Mouse (Mus musculus) embryonic fibroblast, embryonic 13.5 days (primary cell): ENCODE measurements around the gene Gm49380. TPM values are rescaled to one million over a fixed set of nuclear protein-coding genes. Genes with fewer than 3 reads are reported as not detected.

Experiments
- H3K27ac ChIP-seq: 2 replicates; pipeline ENCODE4 v1.5.1; 2012; ENCODE audit warnings: low read length, control low read depth, inconsistent platforms; ENCODE audit not compliant: insufficient read depth
- H3K4me1 ChIP-seq: 2 replicates; pipeline ENCODE4 v1.6.1; 2011; ENCODE audit warnings: low read length; ENCODE audit not compliant: control insufficient read depth, insufficient read depth
- H3K4me3 ChIP-seq: 2 replicates; pipeline ENCODE4 v1.5.1; 2011; ENCODE audit warnings: mild to moderate bottlenecking, control low read depth, low read length; ENCODE audit not compliant: insufficient read depth
- CTCF ChIP-seq: IDR thresholded peaks from 2 replicates; pipeline ENCODE4 v1.5.1; 2011; ENCODE audit warnings: mild to moderate bottlenecking, control low read depth, low read length, moderate library complexity, borderline replicate concordance; ENCODE audit not compliant: insufficient read depth
- POLR2A ChIP-seq: IDR thresholded peaks from 2 replicates; pipeline ENCODE4 v1.6.1; 2011; ENCODE audit warnings: low read depth, mild to moderate bottlenecking, control low read depth, low read length, moderate library complexity
- polyA plus RNA-seq: library from polyadenylated mRNA; stranded (reverse); fragments of >200 nt; gene quantifications from 2 replicates; pipeline ENCODE4 v1.2.4, GENCODE M21; 2011; ENCODE audit warnings: low read depth; ENCODE audit not compliant: missing spikeins, insufficient read length

The Gm49380 gene
- polyA plus RNA-seq, 1 experiment, result 0.21 TPM

DNA sequence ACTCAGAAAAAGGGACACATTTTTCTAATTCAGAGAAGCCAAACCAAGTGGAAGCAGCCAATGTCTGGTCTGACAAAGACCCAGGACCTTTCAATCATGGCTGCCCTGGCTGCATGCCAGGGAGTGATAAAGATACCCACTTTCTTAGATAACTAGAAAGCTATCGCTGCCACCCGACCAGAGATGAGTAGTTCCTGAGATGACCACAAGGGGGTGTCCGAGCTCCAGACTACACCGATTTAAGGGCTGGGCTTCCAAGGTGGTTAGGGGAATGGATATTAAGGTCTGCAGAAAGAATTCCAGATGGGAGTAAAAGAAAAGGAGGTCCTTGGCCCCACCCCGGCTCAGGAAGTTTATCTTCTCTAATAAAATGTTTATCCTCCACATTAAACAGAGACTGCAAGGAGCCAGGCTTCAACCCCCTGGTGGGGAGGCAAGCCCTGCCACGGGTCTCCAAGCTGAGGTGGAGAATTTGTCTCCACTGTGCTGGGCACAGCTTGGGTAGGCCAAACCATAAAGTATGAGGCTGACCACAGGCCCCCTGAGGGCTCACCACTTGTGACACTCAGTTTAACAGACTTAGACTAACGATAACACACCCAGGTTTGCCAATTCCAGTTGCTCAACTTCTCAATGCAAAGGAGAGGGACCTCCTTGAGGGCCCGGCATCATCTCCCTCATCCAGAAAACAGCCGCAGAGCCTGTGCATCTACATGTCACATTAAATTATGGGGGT lies 3.8 kb downstream of the Gm49380 start:
- Histone ChIP-seq H3K27ac (no peak overlapping the region), H3K4me3 (0 out of 2 replicates have a peak overlapping the region, but pooled peaks have one; percentile 5), H3K4me1 (peaks cover 9% of the 10 kb centered on the region; the same call in 1 of the 2 replicates)
- TF ChIP-seq CTCF (peak; percentile 30; the same call in 1 of the 2 replicates), POLR2A (no peak)

GRCm38 (mm10) chr9:44108269-44109055 lies 4.8 kb downstream of the Gm49380 start:
- no peak overlapping the region for H3K4me3 ChIP-seq
- 0 out of 2 replicates have a peak, but pooled peaks cover 9% of the 10 kb centered on the region for H3K4me1 ChIP-seq
- no peak overlapping the region for H3K27ac ChIP-seq
- TF ChIP-seq CTCF (no peak), POLR2A (no peak)

- TF ChIP-seq CTCF, result 0 out of 2 replicates have a peak, but pooled peaks have one; percentile 13
- TF ChIP-seq POLR2A, result no peak
- H3K4me3 ChIP-seq, result peak overlapping the region; percentile 7
- H3K27ac ChIP-seq, result peak overlapping the region; percentile 80
- 0 out of 2 replicates have a peak, but pooled peaks cover 9% of the 10 kb centered on the region for H3K4me1 ChIP-seq
These were observed 5.6 kb downstream of the Gm49380 start for GRCm38 (mm10) chr9:44107557-44108179.

- peak within 1 kb of the TSS; percentile 80 for H3K27ac ChIP-seq
- peak within 1 kb of the TSS; percentile 7 for H3K4me3 ChIP-seq
- TF ChIP-seq POLR2A (peak; percentile 60), CTCF (no peak)
- 0 out of 2 replicates have a peak, but pooled peaks cover 9% of the 10 kb centered on the region for H3K4me1 ChIP-seq
These were observed 6.2 kb downstream of the Gm49380 start, which contains the start of gene C1qtnf5 for GRCm38 (mm10) chr9:44107110-44107509. C1qtnf5 (plus strand) TSS chr9:44107245.

DNA sequence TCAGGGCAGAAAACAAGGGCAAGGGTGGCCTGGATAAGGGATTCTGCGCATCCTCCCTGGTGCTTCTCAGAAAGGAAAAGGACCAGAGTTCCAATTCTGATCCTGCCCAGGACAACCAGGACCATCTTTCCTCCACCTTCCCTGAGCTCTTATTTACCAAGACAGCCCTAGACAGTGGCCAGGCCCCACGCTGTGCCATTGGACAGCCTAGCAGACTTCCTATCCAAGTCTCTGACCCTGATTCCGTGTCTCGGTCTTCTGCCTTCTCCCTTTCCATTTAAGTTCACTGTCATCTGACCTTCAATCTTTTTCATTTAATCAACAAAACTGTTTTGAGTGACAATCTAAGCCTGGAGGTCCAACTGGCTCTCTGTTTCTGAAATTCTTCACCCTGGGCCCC lies 6.7 kb downstream of the Gm49380 start:
- no peak for TF ChIP-seq CTCF
- TF ChIP-seq POLR2A, result no peak
- Histone ChIP-seq H3K4me3 (no peak overlapping the region), H3K4me1 (0 out of 2 replicates have a peak, but pooled peaks cover 9% of the 10 kb centered on the region), H3K27ac (peak overlapping the region; percentile 46)

GRCm38 (mm10) chr9:44106182-44106581 lies 7.1 kb downstream of the Gm49380 start:
- H3K4me1 ChIP-seq, result 0 out of 2 replicates have a peak, but pooled peaks cover 9% of the 10 kb centered on the region
- H3K27ac ChIP-seq, result no peak overlapping the region
- H3K4me3 ChIP-seq, result no peak overlapping the region
- TF ChIP-seq POLR2A (no peak), CTCF (no peak)

GRCm38 (mm10) chr9:44105781-44106180 lies 7.5 kb downstream of the Gm49380 start:
- Histone ChIP-seq H3K27ac (no peak overlapping the region), H3K4me1 (0 out of 2 replicates have a peak, but pooled peaks cover 9% of the 10 kb centered on the region), H3K4me3 (no peak overlapping the region)
- no peak for TF ChIP-seq POLR2A
- TF ChIP-seq CTCF, result no peak

DNA sequence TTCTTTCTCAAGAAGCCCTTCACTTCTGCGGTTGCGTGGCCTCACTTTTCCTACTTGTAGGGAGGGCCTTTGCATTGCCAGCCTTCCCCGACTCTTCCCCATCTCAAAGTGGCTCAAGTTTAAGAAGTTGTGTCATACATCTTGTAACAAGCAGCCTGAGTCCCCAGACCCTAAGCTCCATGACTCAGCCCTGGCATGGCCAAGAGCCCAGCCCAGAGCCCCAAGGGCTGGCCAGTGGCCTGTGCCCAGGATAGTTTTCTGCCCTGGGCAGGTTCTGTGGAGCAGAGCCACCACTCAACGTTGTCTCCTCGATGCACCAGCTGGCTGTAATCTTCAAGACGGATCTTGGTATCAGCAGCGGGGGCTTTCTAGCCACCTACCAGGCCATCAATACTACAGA lies 8.4 kb downstream of the Gm49380 start:
- no peak for TF ChIP-seq CTCF
- TF ChIP-seq POLR2A, result no peak
- no peak overlapping the region for H3K4me3 ChIP-seq
- 0 out of 2 replicates have a peak, but pooled peaks cover 9% of the 10 kb centered on the region for H3K4me1 ChIP-seq
- H3K27ac ChIP-seq, result no peak overlapping the region

DNA sequence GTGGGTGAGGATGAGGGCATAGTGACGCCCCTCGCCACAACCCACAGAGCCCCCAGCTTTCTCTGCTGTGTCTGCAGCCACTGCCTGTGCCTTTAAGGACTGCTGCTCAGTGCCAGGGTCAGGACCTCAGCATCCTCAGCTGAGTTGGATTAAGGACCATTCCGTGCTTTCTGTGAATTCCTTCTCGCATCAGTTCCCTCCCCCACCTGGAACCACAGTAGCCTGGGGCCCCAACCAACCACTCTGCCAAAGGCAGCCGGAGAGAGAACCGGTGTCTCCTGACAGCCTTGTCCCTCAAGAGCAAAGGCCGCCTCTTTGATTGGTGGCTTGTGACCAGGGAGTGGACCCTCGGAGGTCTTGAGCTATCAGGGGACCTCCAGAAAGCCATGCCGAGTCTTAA lies 11.8 kb downstream of the Gm49380 start, which contains the start of gene Mfrp:
Mfrp (plus strand) TSS at position 240 of the 400 bp plus-strand sequence.
- 0 out of 2 replicates have a peak, but pooled peaks cover 5% of the 10 kb centered on the region for H3K4me1 ChIP-seq
- no peak within 1 kb of the TSS for H3K27ac ChIP-seq
- no peak within 1 kb of the TSS for H3K4me3 ChIP-seq
- TF ChIP-seq POLR2A (no peak), CTCF (no peak)
